Mouse (Mus musculus): Measurements from ENCODE around the gene Phlda1. TPM values are rescaled to one million over a fixed set of nuclear protein-coding genes. Genes with fewer than 3 reads are reported as not detected.

Phlda1 gene
- polyA plus RNA-seq, 1 experiment, result 56.1 TPM

GRCm38 (mm10) chr10:111476301-111476700 lies 29.8 kb upstream of the Phlda1 start:
- TF ChIP-seq MYOD1 (IDR thresholded peaks at IDR 0.05; ENCODE audit: control insufficient read depth in 1 of 3, insufficient read length in 2 of 3, low read depth in 2 of 3), result peak in 1 of 3 experiments; percentile 8
- TF ChIP-seq TCF12 (IDR thresholded peaks at IDR 0.05; ENCODE audit: insufficient read depth, poor library complexity, severe bottlenecking), result no peak
- TF ChIP-seq TCF3 (IDR thresholded peaks at IDR 0.05; ENCODE audit: insufficient read length, low read depth), result no peak
- Histone ChIP-seq H3K4me2 (ENCODE audit: low read depth) (no peak overlapping the region), H3K27me3 (ENCODE audit: control insufficient read depth, insufficient read depth, insufficient read length) (no peaks in the 10 kb centered on the region)

DNA sequence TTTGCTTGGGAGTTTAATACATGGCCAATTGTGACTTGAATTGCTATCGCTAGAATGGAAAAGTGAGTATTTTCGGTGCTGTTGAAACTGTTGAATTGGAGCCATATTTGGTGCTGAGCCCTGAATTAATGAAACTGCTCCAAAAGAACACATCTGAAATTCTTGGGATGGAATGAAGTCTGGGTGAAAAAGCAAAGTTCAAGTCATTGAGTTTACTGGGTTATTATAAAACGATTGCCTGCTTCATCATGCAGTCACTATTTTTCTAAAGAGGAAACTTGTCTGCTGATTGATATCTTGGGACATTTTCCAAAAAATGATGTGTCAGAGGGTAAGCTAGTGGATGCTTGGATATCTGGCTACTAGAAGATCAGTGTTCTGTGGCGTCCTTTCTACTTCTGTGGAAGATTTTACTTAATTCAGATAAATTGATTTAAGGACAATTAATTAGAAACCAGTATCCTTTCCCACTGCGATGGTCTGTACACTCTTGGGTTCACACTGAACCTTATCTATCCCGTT lies 29.0 kb upstream of the Phlda1 start:
- Histone ChIP-seq H3K4me3 (no peak overlapping the region), H3K79me2 (ENCODE audit: control insufficient read depth, insufficient read depth) (peaks cover 84% of the 10 kb centered on the region), H3K27me3 (ENCODE audit: control insufficient read depth, insufficient read depth, insufficient read length) (no peaks in the 10 kb centered on the region), H3K36me3 (ENCODE audit: control insufficient read depth, insufficient read depth) (peaks cover 5% of the 10 kb centered on the region), H3K4me2 (ENCODE audit: low read depth) (no peak overlapping the region), H3ac (ENCODE audit: control insufficient read depth, insufficient read length) (no peak overlapping the region)
- TF ChIP-seq E2F4 (IDR thresholded peaks at IDR 0.05; ENCODE audit: insufficient read depth) (no peak), REST (IDR thresholded peaks at IDR 0.05; ENCODE audit: insufficient read depth, insufficient read length) (no peak), TCF3 (IDR thresholded peaks at IDR 0.05; ENCODE audit: insufficient read length, low read depth) (no peak), MYOG (IDR thresholded peaks at IDR 0.05; ENCODE audit: control insufficient read depth in 1 of 3, insufficient read depth in 1 of 3, insufficient read length in 2 of 3, low read depth in 2 of 3) (no peak), MAX (IDR thresholded peaks at IDR 0.05; ENCODE audit: low read depth) (no peak), USF1 (IDR thresholded peaks at IDR 0.05; ENCODE audit: low read depth) (no peak)

More at GRCm38 (mm10) chr10:111476301-111476700, 29.8 kb upstream of the Phlda1 start:
- Histone ChIP-seq H3K4me3 (no peak overlapping the region), H3K79me2 (ENCODE audit: control insufficient read depth, insufficient read depth) (peaks cover 77% of the 10 kb centered on the region), H3ac (ENCODE audit: control insufficient read depth, insufficient read length) (no peak overlapping the region), H3K36me3 (ENCODE audit: control insufficient read depth, insufficient read depth) (no peaks in the 10 kb centered on the region)

DNA sequence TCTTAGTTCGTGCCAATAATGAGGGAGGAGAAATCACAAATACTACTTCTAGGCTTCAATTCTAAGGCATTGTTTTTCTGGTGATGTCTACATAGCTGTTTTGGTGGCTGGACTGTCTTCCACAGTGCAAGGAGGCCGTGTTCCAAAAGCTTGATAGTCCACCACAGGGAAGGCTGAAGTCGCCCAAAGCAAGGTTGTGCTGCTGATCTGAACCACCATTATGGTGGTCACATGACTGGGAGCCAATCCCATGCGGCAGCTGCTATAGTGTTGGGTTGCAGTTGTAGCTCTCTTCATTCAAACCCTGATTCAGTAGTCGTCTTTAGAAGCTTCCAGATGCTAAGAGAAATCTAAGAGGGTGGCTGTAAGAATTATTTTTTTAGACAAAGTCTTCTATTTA lies 26.5 kb upstream of the Phlda1 start:
- H3K4me2 ChIP-seq (ENCODE audit: low read depth), result no peak overlapping the region
- peaks cover 26% of the 10 kb centered on the region for H3K36me3 ChIP-seq (ENCODE audit: control insufficient read depth, insufficient read depth)
- TF ChIP-seq USF1 (IDR thresholded peaks at IDR 0.05; ENCODE audit: low read depth) (peak; percentile 42), E2F4 (IDR thresholded peaks at IDR 0.05; ENCODE audit: insufficient read depth) (no peak)
- H3ac ChIP-seq (ENCODE audit: control insufficient read depth, insufficient read length), result no peak overlapping the region
- no peak overlapping the region for H3K4me3 ChIP-seq
- H3K79me2 ChIP-seq (ENCODE audit: control insufficient read depth, insufficient read depth), result peaks cover 99% of the 10 kb centered on the region
- H3K27me3 ChIP-seq (ENCODE audit: control insufficient read depth, insufficient read depth, insufficient read length), result no peaks in the 10 kb centered on the region

GRCm38 (mm10) chr10:111482654-111483053 lies 23.4 kb upstream of the Phlda1 start:
- TF ChIP-seq MYOD1 (IDR thresholded peaks at IDR 0.05; ENCODE audit: control insufficient read depth in 1 of 3, insufficient read length in 2 of 3, low read depth in 2 of 3) (no peak), USF1 (IDR thresholded peaks at IDR 0.05; ENCODE audit: low read depth) (no peak), POLR2AphosphoS2 (IDR thresholded peaks at IDR 0.05; ENCODE audit: insufficient read length, low read depth) (no peak), TCF12 (IDR thresholded peaks at IDR 0.05; ENCODE audit: insufficient read depth, poor library complexity, severe bottlenecking) (no peak), CEBPB (IDR thresholded peaks at IDR 0.05; ENCODE audit: insufficient read depth, poor library complexity, severe bottlenecking) (no peak), POLR2A (IDR thresholded peaks at IDR 0.05; ENCODE audit: insufficient read length, low read depth) (no peak), SRF (IDR thresholded peaks at IDR 0.05; ENCODE audit: control insufficient read depth, insufficient read length, low read depth) (no peak)
- Histone ChIP-seq H3K79me2 (ENCODE audit: control insufficient read depth, insufficient read depth) (peaks cover 97% of the 10 kb centered on the region), H3K4me2 (ENCODE audit: low read depth) (no peak overlapping the region), H3K36me3 (ENCODE audit: control insufficient read depth, insufficient read depth) (peaks cover 46% of the 10 kb centered on the region), H3ac (ENCODE audit: control insufficient read depth, insufficient read length) (no peak overlapping the region), H3K4me3 (no peak overlapping the region), H3K27me3 (ENCODE audit: control insufficient read depth, insufficient read depth, insufficient read length) (no peaks in the 10 kb centered on the region)

DNA sequence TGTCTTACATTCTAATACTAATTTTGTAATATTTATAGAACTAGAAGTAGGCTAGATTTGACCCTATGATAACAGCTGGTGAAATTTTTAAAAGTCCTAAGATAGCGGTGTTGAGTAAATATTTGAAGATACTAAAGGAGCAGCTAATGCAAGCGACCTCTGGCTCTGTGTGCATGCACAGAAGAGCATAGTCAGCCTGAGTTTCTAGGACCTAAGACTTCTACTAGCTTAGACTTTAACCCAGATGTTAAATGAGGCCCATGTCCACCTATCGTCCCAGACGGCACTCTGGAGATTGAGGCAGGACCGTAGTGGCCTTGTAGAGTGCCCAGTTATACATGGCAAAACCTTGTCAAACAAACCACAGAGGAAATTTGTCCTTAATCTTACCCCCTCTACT lies 22.0 kb upstream of the Phlda1 start:
- Histone ChIP-seq H3K4me3 (no peak overlapping the region), H3ac (ENCODE audit: control insufficient read depth, insufficient read length) (no peak overlapping the region), H3K4me2 (ENCODE audit: low read depth) (no peak overlapping the region), H3K36me3 (ENCODE audit: control insufficient read depth, insufficient read depth) (peaks cover 56% of the 10 kb centered on the region), H3K79me2 (ENCODE audit: control insufficient read depth, insufficient read depth) (peaks cover 97% of the 10 kb centered on the region), H3K27me3 (ENCODE audit: control insufficient read depth, insufficient read depth, insufficient read length) (no peaks in the 10 kb centered on the region)
- TF ChIP-seq MYOG (IDR thresholded peaks at IDR 0.05; ENCODE audit: control insufficient read depth in 1 of 3, insufficient read depth in 1 of 3, insufficient read length in 2 of 3, low read depth in 2 of 3), result no peak
- no peak for TF ChIP-seq POLR2A (IDR thresholded peaks at IDR 0.05; ENCODE audit: insufficient read length, low read depth)
- TF ChIP-seq MYOD1 (IDR thresholded peaks at IDR 0.05; ENCODE audit: control insufficient read depth in 1 of 3, insufficient read length in 2 of 3, low read depth in 2 of 3), result no peak
- no peak for TF ChIP-seq MAX (IDR thresholded peaks at IDR 0.05; ENCODE audit: low read depth)
- TF ChIP-seq TCF3 (IDR thresholded peaks at IDR 0.05; ENCODE audit: insufficient read length, low read depth), result no peak
- TF ChIP-seq TCF12 (IDR thresholded peaks at IDR 0.05; ENCODE audit: insufficient read depth, poor library complexity, severe bottlenecking), result no peak
- TF ChIP-seq SRF (IDR thresholded peaks at IDR 0.05; ENCODE audit: control insufficient read depth, insufficient read length, low read depth), result no peak
- no peak for TF ChIP-seq USF1 (IDR thresholded peaks at IDR 0.05; ENCODE audit: low read depth)
- no peak for TF ChIP-seq CEBPB (IDR thresholded peaks at IDR 0.05; ENCODE audit: insufficient read depth, poor library complexity, severe bottlenecking)
- TF ChIP-seq REST (IDR thresholded peaks at IDR 0.05; ENCODE audit: insufficient read depth, insufficient read length), result no peak
- no peak for TF ChIP-seq E2F4 (IDR thresholded peaks at IDR 0.05; ENCODE audit: insufficient read depth)
- TF ChIP-seq POLR2AphosphoS2 (IDR thresholded peaks at IDR 0.05; ENCODE audit: insufficient read length, low read depth), result no peak

Data from myocyte (in vitro differentiated cells).